Mouse (Mus musculus) frontal cortex, postnatal 36 days (tissue): ENCODE data around the gene Hcn3.
"Not testable (repeated sequence)": the region's sequence is repeated elsewhere in the genome, so short reads cannot be mapped to it uniquely, and the experiment has no call there.

Experiments
- DNase-seq, 2 experiments: peaks; one replicate each; pipeline ENCODE4 v3.0.0; 2022; ENCODE audit warnings: low spot score in 2 of 2

Gene Hcn3

GRCm38 (mm10) chr3:89181749-89182500, 21.9 kb upstream of the Hcn3 start:
- DNase-seq = no peak

GRCm38 (mm10) chr3:89179056-89179455, 19.1 kb upstream of the Hcn3 start:
- no peak for DNase-seq

DNA sequence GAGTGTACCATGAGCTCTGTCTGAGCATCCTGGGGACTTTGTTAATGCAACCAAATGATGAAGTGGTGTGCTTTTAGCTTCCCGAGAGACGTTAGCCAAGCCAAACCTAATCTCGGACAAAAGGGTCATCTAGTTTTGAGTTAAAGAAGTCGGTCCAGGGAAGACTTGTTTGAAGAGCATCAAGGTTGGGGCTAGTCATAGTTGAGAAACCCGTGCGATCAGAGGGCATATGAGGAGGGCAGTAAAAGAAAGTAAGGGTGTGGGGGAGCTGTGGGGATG, 18.1 kb upstream of the Hcn3 start:
- DNase-seq = no peak

GRCm38 (mm10) chr3:89177242-89178106, 17.5 kb upstream of the Hcn3 start, which contains the start of gene Scamp3:
TSS of gene Scamp3 (plus strand) at chr3:89177473.
- DNase-seq = peak; percentile 84 to 91

GRCm38 (mm10) chr3:89176421-89176820, 16.4 kb upstream of the Hcn3 start:
- DNase-seq = no peak

GRCm38 (mm10) chr3:89175544-89175943, 15.5 kb upstream of the Hcn3 start:
- DNase-seq = no peak

DNA sequence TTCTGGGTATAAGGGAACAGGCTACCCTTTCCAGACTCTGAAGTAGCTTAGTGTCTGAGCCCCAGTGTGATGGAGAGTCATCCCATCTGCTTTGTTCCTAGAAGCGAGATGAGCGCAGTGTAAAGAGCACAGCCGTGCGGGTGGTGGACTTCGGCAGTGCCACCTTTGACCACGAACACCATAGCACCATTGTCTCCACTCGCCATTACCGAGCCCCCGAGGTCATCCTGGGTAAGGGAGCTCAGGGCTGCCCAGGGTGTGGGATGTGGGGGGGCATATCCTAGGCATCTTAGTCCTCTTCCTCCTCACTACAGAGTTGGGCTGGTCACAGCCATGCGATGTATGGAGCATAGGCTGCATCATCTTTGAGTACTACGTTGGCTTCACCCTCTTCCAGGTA, 14.8 kb upstream of the Hcn3 start:
- no peak for DNase-seq

GRCm38 (mm10) chr3:89166945-89167344, 6.9 kb upstream of the Hcn3 start:
- no peak for DNase-seq

DNA sequence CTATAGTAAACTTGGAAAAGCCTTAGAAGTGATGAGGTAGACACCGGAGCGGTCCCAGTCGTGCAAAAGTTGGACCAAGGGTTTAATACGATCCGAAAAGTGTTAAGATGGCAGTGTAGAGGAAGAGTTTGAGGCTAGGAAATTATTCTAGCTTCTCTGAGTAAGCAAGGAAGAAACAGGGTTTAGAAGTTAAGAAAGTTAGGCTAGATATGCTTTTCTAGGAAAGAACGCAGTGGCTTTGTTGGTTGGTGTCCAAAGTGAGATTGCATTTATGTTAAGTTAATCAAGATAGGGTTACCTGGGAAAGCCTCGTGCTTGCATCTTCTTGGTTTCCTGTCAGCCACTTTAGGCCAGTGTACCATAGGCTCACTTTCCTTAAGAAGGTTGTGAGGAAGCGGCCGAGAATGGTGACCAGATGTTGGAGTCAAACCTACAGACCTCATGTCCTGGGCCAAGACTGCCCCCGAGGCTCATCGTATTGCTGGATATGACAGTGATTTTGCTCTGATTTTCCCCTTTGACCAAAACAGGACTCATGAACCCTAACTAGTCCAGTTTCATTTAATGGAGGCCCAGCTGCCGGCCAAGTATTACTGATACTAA, 5.4 kb upstream of the Hcn3 start:
- DNase-seq = no peak

- DNase-seq = peak; percentile 93 to 94
Measured at GRCm38 (mm10) chr3:89164506-89165267, 4.7 kb upstream of the Hcn3 start, which contains the start of gene Clk2. TSS of gene Clk2 (plus strand) at chr3:89164795.

- DNase-seq = no peak
Measured at GRCm38 (mm10) chr3:89163643-89164245, 3.7 kb upstream of the Hcn3 start.

DNA sequence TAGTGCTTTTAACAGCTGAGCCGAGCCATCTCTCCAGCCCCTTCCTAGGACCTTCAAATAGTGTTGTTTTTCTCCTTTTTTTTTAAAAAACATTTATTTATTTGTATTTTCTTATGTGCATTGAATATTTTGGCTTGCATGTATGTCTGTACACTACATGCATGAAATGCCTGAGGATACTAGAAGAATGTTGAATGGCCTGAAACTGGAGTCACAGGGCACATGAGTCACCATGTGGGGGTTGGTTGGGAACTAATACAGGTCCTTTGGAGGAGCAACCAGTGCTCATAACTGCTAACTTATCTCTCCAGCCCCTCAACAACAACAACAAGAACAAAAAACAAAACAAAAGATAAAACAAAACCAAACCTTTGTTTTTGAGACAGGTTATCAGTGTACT, 3.1 kb upstream of the Hcn3 start:
- no peak for DNase-seq

GRCm38 (mm10) chr3:89161786-89162185, 1.8 kb upstream of the Hcn3 start:
- DNase-seq = no peak

- not testable (repeated sequence) for DNase-seq
Measured at GRCm38 (mm10) chr3:89161207-89161606, 1.2 kb upstream of the Hcn3 start.

- DNase-seq = no peak
Measured at GRCm38 (mm10) chr3:89159211-89159610, 785 bp downstream of the Hcn3 start.

DNA sequence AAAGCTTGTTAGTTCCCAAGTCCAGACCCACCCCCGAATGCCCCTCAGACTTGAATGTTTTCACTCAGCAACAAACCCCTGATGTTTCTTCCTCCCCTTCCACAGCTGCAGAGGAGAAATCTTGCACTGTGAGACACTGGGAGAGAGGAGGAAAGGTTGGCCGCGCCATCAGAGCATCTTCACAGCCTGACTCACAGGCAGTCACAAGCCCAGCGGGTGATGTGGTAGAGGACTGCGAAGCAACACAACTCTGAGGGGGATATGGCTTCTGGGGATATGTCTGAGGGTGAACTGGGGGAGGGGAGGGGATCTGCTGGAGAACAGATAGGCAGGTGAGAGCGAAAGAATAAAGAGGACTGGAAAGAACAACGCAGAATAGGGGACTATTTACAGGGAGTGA, 1.3 kb downstream of the Hcn3 start:
- DNase-seq = peak in 1 of 2 experiments; percentile 24

DNA sequence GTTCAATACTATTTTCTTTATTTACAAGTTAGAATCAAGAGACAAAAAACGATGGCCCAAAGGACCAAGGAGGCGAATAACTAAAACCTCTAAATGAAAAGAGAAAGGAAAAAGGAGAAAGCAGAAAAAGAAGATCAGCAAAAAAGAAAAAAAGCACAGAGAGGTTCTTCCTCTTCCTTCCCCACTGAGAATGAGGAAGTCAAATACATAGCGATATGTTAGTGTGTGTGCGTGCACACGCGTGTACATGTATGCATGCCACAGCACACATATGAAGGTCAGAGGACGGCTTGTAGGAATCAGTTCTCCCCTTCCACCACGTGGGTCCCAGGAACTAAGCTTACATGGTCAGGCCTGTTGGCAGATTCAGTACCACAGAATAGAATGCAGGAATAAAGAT, 3.0 kb downstream of the Hcn3 start:
- no peak for DNase-seq

DNA sequence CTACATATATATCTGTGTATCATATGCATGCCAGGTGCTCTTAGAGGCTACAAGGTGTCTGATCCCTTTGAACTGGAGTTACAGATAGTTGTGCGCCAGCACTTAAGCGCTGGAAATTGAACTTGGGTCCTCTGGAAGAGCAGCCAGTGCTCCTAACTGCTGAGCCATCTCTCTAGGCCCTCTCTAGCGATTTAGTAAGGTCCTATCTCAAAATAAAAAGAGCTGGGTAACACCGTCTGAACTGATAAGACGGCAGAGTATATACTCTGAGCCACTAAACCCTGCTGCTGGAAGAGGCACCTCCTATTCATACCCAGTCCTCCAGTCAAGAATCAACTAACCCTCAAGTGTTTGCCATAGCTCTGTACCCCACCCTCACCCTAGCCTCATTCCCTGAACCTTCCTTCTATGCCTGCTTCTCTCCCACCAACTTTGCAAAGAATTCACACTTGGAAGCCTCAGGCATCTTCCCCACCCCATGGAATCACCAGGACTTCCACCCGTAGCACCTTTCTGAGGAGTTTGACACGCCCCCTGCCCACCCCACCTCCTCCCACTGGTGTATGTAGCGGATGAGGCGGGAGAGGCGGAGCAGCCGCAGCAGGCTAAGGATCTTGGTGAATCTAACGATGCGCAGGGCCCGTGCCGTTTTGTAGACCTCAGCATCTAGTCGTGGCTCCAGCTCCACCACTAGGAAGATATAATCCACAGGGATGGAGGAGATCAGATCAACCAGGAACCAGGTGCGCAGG, 7.7 kb downstream of the Hcn3 start:
- no peak for DNase-seq

GRCm38 (mm10) chr3:89148567-89148966, 11.4 kb downstream of the Hcn3 start:
- DNase-seq = no peak

DNA sequence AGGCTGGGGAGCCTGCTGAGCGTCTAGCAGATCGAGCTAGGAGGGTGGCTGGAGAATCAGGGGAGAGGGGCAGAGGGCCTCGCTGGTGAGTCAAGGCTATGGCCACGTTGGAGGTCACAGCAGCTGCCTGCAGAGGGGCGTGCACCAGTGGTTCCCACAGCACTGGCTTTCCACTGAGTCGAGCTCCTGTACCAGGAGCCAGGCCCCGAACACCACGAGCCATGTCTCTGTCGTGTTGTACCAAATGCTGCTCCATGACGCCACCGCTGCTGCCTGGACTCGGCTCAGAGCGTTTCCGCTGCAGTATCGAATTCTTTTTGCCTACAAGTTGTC, 12.1 kb downstream of the Hcn3 start:
- DNase-seq = no peak
